Mouse (Mus musculus) megakaryocyte progenitor cell, adult 5-6 weeks (primary cell): ENCODE results near the gene Zfp819. TPM values are rescaled to one million over a fixed set of nuclear protein-coding genes. Genes with fewer than 3 reads are reported as not detected.
A peak's percentile ranks its signal among the peaks of the same experiment; 100 is the strongest.
"Not testable (repeated sequence)": the region's sequence is repeated elsewhere in the genome, so short reads cannot be mapped to it uniquely, and the experiment has no call there.

ENCODE experiments used
- ATAC-seq: replicated peaks from 2 replicates; pipeline ENCODE4 v1.8.0; 2016; ENCODE audit warnings: mild to moderate bottlenecking, moderate TSS enrichment, inconsistent platforms; ENCODE audit not compliant: poor library complexity
- total RNA-seq, 2 experiments: library from RNA; stranded (forward) in 1 of 2; stranded (reverse) in 1 of 2; fragments of 157-497, 149-512 nt in 1 of 2; fragments of 200-1000 nt in 1 of 2; gene quantifications; 2 replicates each; pipeline versions ENCODE4 v1.2.3 to v1.2.4; 2015 to 2017

The Zfp819 gene
- total RNA-seq, 2 experiments from 2014 or later = 0.96 to 2.2 TPM

- ATAC-seq = peak; percentile 71
These were observed 30.1 kb downstream of the Zfp819 start for GRCm38 (mm10) chr7:43637118-43637517.

GRCm38 (mm10) chr7:43642587-43642986 is 35.6 kb downstream of the Zfp819 start:
- ATAC-seq = peak; percentile 91

GRCm38 (mm10) chr7:43643046-43643652 is 36.2 kb downstream of the Zfp819 start:
- peak; percentile 53 for ATAC-seq

GRCm38 (mm10) chr7:43652683-43653082 is 45.7 kb downstream of the Zfp819 start:
- no peak for ATAC-seq

- peak; percentile 89 for ATAC-seq
These were observed 47.5 kb downstream of the Zfp819 start for GRCm38 (mm10) chr7:43654519-43654918.

- peak; percentile 43 for ATAC-seq
These were observed 49.3 kb downstream of the Zfp819 start for GRCm38 (mm10) chr7:43656232-43656631.

GRCm38 (mm10) chr7:43660002-43660401 is 53.0 kb downstream of the Zfp819 start, which contains the start of gene Siglece:
Gene Siglece, minus strand, starts transcription at chr7:43660161.
- peak; percentile 63 for ATAC-seq

- peak; percentile 56 for ATAC-seq
These were observed 55.8 kb downstream of the Zfp819 start for GRCm38 (mm10) chr7:43662804-43663203.

- not testable (repeated sequence) for ATAC-seq
These were observed 60.3 kb downstream of the Zfp819 start for GRCm38 (mm10) chr7:43667221-43667620.

Other genes with a start within 250 kb of the Zfp819 start
- 17.2 and 23.0 TPM in 2 replicates for gene Siglecg, start 199.0 kb upstream of the Zfp819 start, total RNA-seq (2015)
- 11.7 and 15.4 TPM in 2 replicates for gene Siglecg, start 199.0 kb upstream of the Zfp819 start, total RNA-seq (2017)
- 0.42 TPM in 1 of 2 replicates, not detected in the other for gene Lim2, start 179.5 kb upstream of the Zfp819 start, total RNA-seq (2015)
- not detected in 2 replicates for gene Lim2, start 179.5 kb upstream of the Zfp819 start, total RNA-seq (2017)
- 1,033 and 1,153 TPM in 2 replicates for gene Nkg7, start 170.1 kb upstream of the Zfp819 start, total RNA-seq (2015)
- gene Nkg7, start 170.1 kb upstream of the Zfp819 start, total RNA-seq (2017) = 382 and 449 TPM in 2 replicates
- 0.49 and 0.66 TPM in 2 replicates for gene Cldnd2, start 166.4 kb upstream of the Zfp819 start, total RNA-seq (2015)
- gene Cldnd2, start 166.4 kb upstream of the Zfp819 start, total RNA-seq (2017) = not detected in 2 replicates
- gene Etfb, start 163.1 kb upstream of the Zfp819 start, total RNA-seq (2015) = 450 and 456 TPM in 2 replicates
- 759 and 825 TPM in 2 replicates for gene Etfb, start 163.1 kb upstream of the Zfp819 start, total RNA-seq (2017)
- not detected in 2 replicates for gene Gm45233, start 163.0 kb upstream of the Zfp819 start, total RNA-seq (2015)
- 1.8 and 2.3 TPM in 2 replicates for gene Gm45233, start 163.0 kb upstream of the Zfp819 start, total RNA-seq (2017)
- gene Vsig10l, start 144.0 kb upstream of the Zfp819 start, total RNA-seq (2015) = 6.4 and 6.5 TPM in 2 replicates
- gene Vsig10l, start 144.0 kb upstream of the Zfp819 start, total RNA-seq (2017) = 4.6 and 6.1 TPM in 2 replicates
- not detected in 2 replicates for gene Iglon5, start 117.1 kb upstream of the Zfp819 start, total RNA-seq (2015)
- gene Iglon5, start 117.1 kb upstream of the Zfp819 start, total RNA-seq (2017) = not detected in 2 replicates
- not detected in 2 replicates for gene 4931406B18Rik, start 101.2 kb upstream of the Zfp819 start, total RNA-seq (2015)
- gene 4931406B18Rik, start 101.2 kb upstream of the Zfp819 start, total RNA-seq (2017) = not detected in 2 replicates
- 6.5 and 9.1 TPM in 2 replicates for gene Cd33, start 62.7 kb upstream of the Zfp819 start, total RNA-seq (2015)
- gene Cd33, start 62.7 kb upstream of the Zfp819 start, total RNA-seq (2017) = 4.2 and 4.9 TPM in 2 replicates
- gene Zfp658, start 44.9 kb upstream of the Zfp819 start, total RNA-seq (2015) = 0.54 and 1.1 TPM in 2 replicates
- gene Zfp658, start 44.9 kb upstream of the Zfp819 start, total RNA-seq (2017) = 1.0 and 2.1 TPM in 2 replicates
- gene Zfp719, start 27.6 kb upstream of the Zfp819 start, total RNA-seq (2015) = 11.6 and 12.4 TPM in 2 replicates
- gene Zfp719, start 27.6 kb upstream of the Zfp819 start, total RNA-seq (2017) = 6.8 and 7.3 TPM in 2 replicates
- not detected in 2 replicates for gene Ceacam18, start 27.5 kb downstream of the Zfp819 start, total RNA-seq (2015)
- not detected in 2 replicates for gene Ceacam18, start 27.5 kb downstream of the Zfp819 start, total RNA-seq (2017)
- gene Siglece, start 53.0 kb downstream of the Zfp819 start, total RNA-seq (2015) = 7.2 and 13.1 TPM in 2 replicates
- gene Siglece, start 53.0 kb downstream of the Zfp819 start, total RNA-seq (2017) = 7.2 and 8.9 TPM in 2 replicates
- gene Ctu1, start 64.8 kb downstream of the Zfp819 start, total RNA-seq (2015) = 7.1 and 7.5 TPM in 2 replicates
- 5.4 and 6.1 TPM in 2 replicates for gene Ctu1, start 64.8 kb downstream of the Zfp819 start, total RNA-seq (2017)
- not detected in 2 replicates for gene Klk14, start 83.2 kb downstream of the Zfp819 start, total RNA-seq (2015)
- not detected in 2 replicates for gene Klk14, start 83.2 kb downstream of the Zfp819 start, total RNA-seq (2017)
- not detected in 2 replicates for gene Klk13, start 105.4 kb downstream of the Zfp819 start, total RNA-seq (2015)
- gene Klk13, start 105.4 kb downstream of the Zfp819 start, total RNA-seq (2017) = not detected in 2 replicates
- gene Klk12, start 161.7 kb downstream of the Zfp819 start, total RNA-seq (2015) = not detected in 2 replicates
- gene Klk12, start 161.7 kb downstream of the Zfp819 start, total RNA-seq (2017) = not detected in 2 replicates
- gene Klk11, start 167.4 kb downstream of the Zfp819 start, total RNA-seq (2015) = not detected in 2 replicates
- gene Klk11, start 167.4 kb downstream of the Zfp819 start, total RNA-seq (2017) = not detected in 2 replicates
- gene Klk10, start 173.9 kb downstream of the Zfp819 start, total RNA-seq (2015) = not detected in 2 replicates
- not detected in 2 replicates for gene Klk10, start 173.9 kb downstream of the Zfp819 start, total RNA-seq (2017)
- not detected in 2 replicates for gene Klk9, start 184.7 kb downstream of the Zfp819 start, total RNA-seq (2015)
- gene Klk9, start 184.7 kb downstream of the Zfp819 start, total RNA-seq (2017) = not detected in 2 replicates
- 20.1 and 26.6 TPM in 2 replicates for gene Klk8, start 190.4 kb downstream of the Zfp819 start, total RNA-seq (2015)
- gene Klk8, start 190.4 kb downstream of the Zfp819 start, total RNA-seq (2017) = 12.5 and 13.3 TPM in 2 replicates
- gene Klk7, start 204.1 kb downstream of the Zfp819 start, total RNA-seq (2015) = not detected in 2 replicates
- not detected in 2 replicates for gene Klk7, start 204.1 kb downstream of the Zfp819 start, total RNA-seq (2017)
- gene Klk6, start 217.3 kb downstream of the Zfp819 start, total RNA-seq (2015) = not detected in 2 replicates
- not detected in 2 replicates for gene Klk6, start 217.3 kb downstream of the Zfp819 start, total RNA-seq (2017)
- not detected in 2 replicates for gene Klk5, start 234.8 kb downstream of the Zfp819 start, total RNA-seq (2015)
- not detected in 2 replicates for gene Klk5, start 234.8 kb downstream of the Zfp819 start, total RNA-seq (2017)